Mouse (Mus musculus): ENCODE measurements around the gene Pdia6.
A peak's percentile ranks its signal among the peaks of the same experiment; 100 is the strongest.

The Pdia6 gene

GRCm38 (mm10) chr12:17265971-17266672, at the start of gene Pdia6:
Gene Pdia6, plus strand, starts transcription at chr12:17266545.
- DNase-seq (ENCODE audit: low spot score in 2 of 2), result peak; percentile 80 to 91

- no peak for DNase-seq (ENCODE audit: low spot score in 2 of 2)
Measured at GRCm38 (mm10) chr12:17218390-17218789, 48.0 kb upstream of the Pdia6 start.

- DNase-seq (ENCODE audit: low spot score in 2 of 2), result no peak
Measured at GRCm38 (mm10) chr12:17219107-17219506, 47.2 kb upstream of the Pdia6 start.

GRCm38 (mm10) chr12:17220631-17221030, 45.7 kb upstream of the Pdia6 start:
- no peak for DNase-seq (ENCODE audit: low spot score in 2 of 2)

GRCm38 (mm10) chr12:17221891-17222428, 44.4 kb upstream of the Pdia6 start:
- no peak for DNase-seq (ENCODE audit: low spot score in 2 of 2)

- no peak for DNase-seq (ENCODE audit: low spot score in 2 of 2)
Measured at GRCm38 (mm10) chr12:17223050-17223449, 43.3 kb upstream of the Pdia6 start.

GRCm38 (mm10) chr12:17225012-17225411, 41.3 kb upstream of the Pdia6 start:
- DNase-seq (ENCODE audit: low spot score in 2 of 2), result no peak

GRCm38 (mm10) chr12:17227903-17228302, 38.4 kb upstream of the Pdia6 start:
- DNase-seq (ENCODE audit: low spot score in 2 of 2), result peak; percentile 44 to 64

- DNase-seq (ENCODE audit: low spot score in 2 of 2), result no peak
Measured at GRCm38 (mm10) chr12:17230581-17230980, 35.8 kb upstream of the Pdia6 start.

- no peak for DNase-seq (ENCODE audit: low spot score in 2 of 2)
Measured at GRCm38 (mm10) chr12:17231513-17231912, 34.8 kb upstream of the Pdia6 start.

GRCm38 (mm10) chr12:17235535-17236313, 30.6 kb upstream of the Pdia6 start:
- DNase-seq (ENCODE audit: low spot score in 2 of 2), result no peak

- no peak for DNase-seq (ENCODE audit: low spot score in 2 of 2)
Measured at GRCm38 (mm10) chr12:17238588-17239427, 27.5 kb upstream of the Pdia6 start.

GRCm38 (mm10) chr12:17239428-17239688, 27.0 kb upstream of the Pdia6 start:
- DNase-seq (ENCODE audit: low spot score in 2 of 2), result no peak

- no peak for DNase-seq (ENCODE audit: low spot score in 2 of 2)
Measured at GRCm38 (mm10) chr12:17241016-17241415, 25.3 kb upstream of the Pdia6 start.

GRCm38 (mm10) chr12:17241614-17242013, 24.7 kb upstream of the Pdia6 start:
- no peak for DNase-seq (ENCODE audit: low spot score in 2 of 2)

GRCm38 (mm10) chr12:17242041-17242440, 24.3 kb upstream of the Pdia6 start:
- DNase-seq (ENCODE audit: low spot score in 2 of 2), result no peak

- DNase-seq (ENCODE audit: low spot score in 2 of 2), result no peak
Measured at GRCm38 (mm10) chr12:17250962-17251361, 15.4 kb upstream of the Pdia6 start.

- DNase-seq (ENCODE audit: low spot score in 2 of 2), result peak; percentile 58 to 68
Measured at GRCm38 (mm10) chr12:17253069-17253468, 13.3 kb upstream of the Pdia6 start.

GRCm38 (mm10) chr12:17255602-17256001, 10.7 kb upstream of the Pdia6 start:
- no peak for DNase-seq (ENCODE audit: low spot score in 2 of 2)

GRCm38 (mm10) chr12:17256905-17257304, 9.4 kb upstream of the Pdia6 start:
- DNase-seq (ENCODE audit: low spot score in 2 of 2), result peak in 1 of 2 experiments; percentile 61

- DNase-seq (ENCODE audit: low spot score in 2 of 2), result no peak
Measured at GRCm38 (mm10) chr12:17258431-17258830, 7.9 kb upstream of the Pdia6 start.

- no peak for DNase-seq (ENCODE audit: low spot score in 2 of 2)
Measured at GRCm38 (mm10) chr12:17261005-17261404, 5.3 kb upstream of the Pdia6 start.

All from frontal cortex, postnatal 10 days (tissue).